Mouse (Mus musculus) intestine, embryonic 15.5 days (tissue): Measurements from ENCODE around the gene Aspn. TPM values are rescaled to one million over a fixed set of nuclear protein-coding genes. Genes with fewer than 3 reads are reported as not detected.

Experiments used
- ATAC-seq: fragments of 200-750 bp; cut with Nextera tagmentation; 2 replicates; pipeline ENCODE4 v1.8.0; 2017; ENCODE audit warnings: moderate TSS enrichment, moderate library complexity
- H3K27ac ChIP-seq: fragments of 300-500 bp; sonication (generic); 2 replicates; pipeline ENCODE4 v1.5.1; 2015; ENCODE audit warnings: mild to moderate bottlenecking, inconsistent platforms
- H3K27me3 ChIP-seq: fragments of 300-500 bp; sonication (generic); replicated peaks from 2 replicates; pipeline ENCODE4 v1.6.1; 2015; ENCODE audit warnings: inconsistent platforms
- H3K36me3 ChIP-seq: fragments of 300-500 bp; sonication (generic); 2 replicates; pipeline ENCODE4 v1.6.1; 2015; ENCODE audit warnings: inconsistent platforms
- H3K4me1 ChIP-seq: fragments of 300-500 bp; sonication (generic); replicated peaks from 2 replicates; pipeline ENCODE4 v1.6.1; 2015; ENCODE audit warnings: inconsistent platforms
- H3K4me2 ChIP-seq: fragments of 300-500 bp; sonication (generic); replicated peaks from 2 replicates; pipeline ENCODE4 v1.6.1; 2015; ENCODE audit warnings: mild to moderate bottlenecking, inconsistent platforms
- H3K4me3 ChIP-seq: fragments of 300-500 bp; sonication (generic); replicated peaks from 2 replicates; pipeline ENCODE4 v1.5.1; 2015; ENCODE audit warnings: inconsistent platforms
- H3K9ac ChIP-seq: fragments of 300-500 bp; sonication (generic); 2 replicates; pipeline ENCODE4 v1.6.1; 2015; ENCODE audit warnings: inconsistent platforms
- H3K9me3 ChIP-seq: fragments of 300-500 bp; sonication (generic); 2 replicates; pipeline ENCODE4 v1.6.1; 2016; ENCODE audit warnings: inconsistent platforms
- WGBS: fragments of 180-500 bp; shearing (Covaris S2); methylation state at CpG from one replicate; pipeline ENCODE4 v1.1.7; 2015; 5-methylcytosine and 5-hydroxymethylcytosine counted together
- polyA plus RNA-seq: library from polyadenylated mRNA; unstranded; fragments of >200 nt; fragmentation: Nextera tagmentation; extraction: Ambion mirVana; gene quantifications from 2 replicates; pipeline ENCODE4 v1.2.1, GENCODE M21; 2015

Gene Aspn
- polyA plus RNA-seq, 1 experiment from 2014 or later, result 25.5 TPM

- Histone ChIP-seq H3K4me3 (no peak overlapping the region), H3K4me2 (no peak overlapping the region), H3K9me3 (no peaks in the 10 kb centered on the region), H3K27me3 (no peaks in the 10 kb centered on the region), H3K9ac (no peak overlapping the region), H3K36me3 (no peaks in the 10 kb centered on the region), H3K4me1 (no peaks in the 10 kb centered on the region), H3K27ac (no peak overlapping the region)
- 86% methylated on average over 5 of the region's 5 CpGs for WGBS
- ATAC-seq, result no peak
Measured at GRCm38 (mm10) chr13:49554519-49554918, 10.3 kb downstream of the Aspn start.

GRCm38 (mm10) chr13:49556203-49556602 lies 12.0 kb downstream of the Aspn start:
- ATAC-seq, result no peak

GRCm38 (mm10) chr13:49556924-49557323 lies 12.7 kb downstream of the Aspn start:
- Histone ChIP-seq H3K4me1 (no peaks in the 10 kb centered on the region), H3K9me3 (no peaks in the 10 kb centered on the region), H3K4me3 (no peak overlapping the region), H3K36me3 (no peaks in the 10 kb centered on the region), H3K27me3 (no peaks in the 10 kb centered on the region), H3K4me2 (no peak overlapping the region), H3K27ac (no peak overlapping the region), H3K9ac (no peak overlapping the region)
- no peak for ATAC-seq
- 52% methylated on average over 1 of the region's 1 CpGs for WGBS

More at GRCm38 (mm10) chr13:49556203-49556602, 12.0 kb downstream of the Aspn start:
- H3K9me3 ChIP-seq, result no peaks in the 10 kb centered on the region
- 76% methylated on average over 1 of the region's 1 CpGs for WGBS
- no peak overlapping the region for H3K4me3 ChIP-seq
- no peaks in the 10 kb centered on the region for H3K27me3 ChIP-seq
- H3K27ac ChIP-seq, result no peak overlapping the region
- H3K4me1 ChIP-seq, result no peaks in the 10 kb centered on the region
- H3K9ac ChIP-seq, result no peak overlapping the region
- no peaks in the 10 kb centered on the region for H3K36me3 ChIP-seq
- H3K4me2 ChIP-seq, result no peak overlapping the region

- no peak for ATAC-seq
- 43% methylated on average over 2 of the region's 2 CpGs for WGBS
- H3K27me3 ChIP-seq, result no peaks in the 10 kb centered on the region
- no peak overlapping the region for H3K9ac ChIP-seq
- no peaks in the 10 kb centered on the region for H3K9me3 ChIP-seq
- H3K4me2 ChIP-seq, result no peak overlapping the region
- no peaks in the 10 kb centered on the region for H3K36me3 ChIP-seq
- H3K4me3 ChIP-seq, result no peak overlapping the region
- H3K27ac ChIP-seq, result no peak overlapping the region
- no peaks in the 10 kb centered on the region for H3K4me1 ChIP-seq
Measured at GRCm38 (mm10) chr13:49559185-49559584, 14.9 kb downstream of the Aspn start.

- Histone ChIP-seq H3K4me1 (no peaks in the 10 kb centered on the region), H3K4me3 (no peak overlapping the region), H3K27me3 (no peaks in the 10 kb centered on the region), H3K4me2 (no peak overlapping the region), H3K9ac (no peak overlapping the region), H3K36me3 (no peaks in the 10 kb centered on the region), H3K27ac (no peak overlapping the region), H3K9me3 (no peaks in the 10 kb centered on the region)
- no peak for ATAC-seq
- WGBS, result 60% methylated on average over 2 of the region's 2 CpGs
Measured at GRCm38 (mm10) chr13:49560886-49561285, 16.6 kb downstream of the Aspn start.

GRCm38 (mm10) chr13:49564347-49564746 lies 20.1 kb downstream of the Aspn start:
- Histone ChIP-seq H3K9me3 (no peaks in the 10 kb centered on the region), H3K4me1 (no peaks in the 10 kb centered on the region), H3K27me3 (no peaks in the 10 kb centered on the region), H3K9ac (no peak overlapping the region), H3K27ac (no peak overlapping the region), H3K4me3 (no peak overlapping the region), H3K36me3 (no peaks in the 10 kb centered on the region), H3K4me2 (no peak overlapping the region)
- 91% methylated on average over 1 of the region's 1 CpGs for WGBS
- ATAC-seq, result no peak

- Histone ChIP-seq H3K27ac (no peak overlapping the region), H3K4me2 (no peak overlapping the region), H3K4me3 (no peak overlapping the region), H3K27me3 (no peaks in the 10 kb centered on the region), H3K36me3 (no peaks in the 10 kb centered on the region), H3K9ac (no peak overlapping the region), H3K4me1 (no peaks in the 10 kb centered on the region), H3K9me3 (no peaks in the 10 kb centered on the region)
- no peak for ATAC-seq
- WGBS, result 68% methylated on average over 3 of the region's 3 CpGs
Measured at GRCm38 (mm10) chr13:49570371-49570770, 26.1 kb downstream of the Aspn start.

- no peak overlapping the region for H3K4me2 ChIP-seq
- no peak for ATAC-seq
- no peaks in the 10 kb centered on the region for H3K4me1 ChIP-seq
- H3K4me3 ChIP-seq, result no peak overlapping the region
- H3K9me3 ChIP-seq, result no peaks in the 10 kb centered on the region
- WGBS, result 68% methylated on average over 2 of the region's 2 CpGs
- no peaks in the 10 kb centered on the region for H3K27me3 ChIP-seq
- no peak overlapping the region for H3K27ac ChIP-seq
- no peak overlapping the region for H3K9ac ChIP-seq
- H3K36me3 ChIP-seq, result no peaks in the 10 kb centered on the region
Measured at GRCm38 (mm10) chr13:49571418-49571817, 27.2 kb downstream of the Aspn start.

- 39% methylated on average over 8 of the region's 8 CpGs for WGBS
- Histone ChIP-seq H3K36me3 (no peaks in the 10 kb centered on the region), H3K4me2 (0 out of 2 replicates have a peak within 1 kb of the TSS, but pooled peaks have one; percentile 4), H3K9ac (no peak within 1 kb of the TSS), H3K27me3 (no peaks in the 10 kb centered on the region), H3K4me3 (no peak within 1 kb of the TSS), H3K27ac (peak within 1 kb of the TSS; percentile 67), H3K9me3 (no peaks in the 10 kb centered on the region), H3K4me1 (no peaks in the 10 kb centered on the region)
- peak; percentile 69 for ATAC-seq
Measured at GRCm38 (mm10) chr13:49581541-49582530, 37.6 kb downstream of the Aspn start, which contains the start of gene Omd. Gene Omd, plus strand, starts transcription at chr13:49582462.

- Histone ChIP-seq H3K4me2 (no peak overlapping the region), H3K4me3 (no peak overlapping the region), H3K36me3 (no peaks in the 10 kb centered on the region), H3K9me3 (no peaks in the 10 kb centered on the region), H3K27ac (no peak overlapping the region), H3K27me3 (no peaks in the 10 kb centered on the region), H3K9ac (no peak overlapping the region), H3K4me1 (no peaks in the 10 kb centered on the region)
- ATAC-seq, result no peak
Measured at GRCm38 (mm10) chr13:49583859-49584258, 39.6 kb downstream of the Aspn start.

- 69% methylated on average over 8 of the region's 8 CpGs for WGBS
- no peak overlapping the region for H3K4me3 ChIP-seq
- no peaks in the 10 kb centered on the region for H3K36me3 ChIP-seq
- H3K9ac ChIP-seq, result no peak overlapping the region
- no peak overlapping the region for H3K4me2 ChIP-seq
- H3K9me3 ChIP-seq, result no peaks in the 10 kb centered on the region
- ATAC-seq, result no peak
- no peaks in the 10 kb centered on the region for H3K4me1 ChIP-seq
- H3K27me3 ChIP-seq, result no peaks in the 10 kb centered on the region
- no peak overlapping the region for H3K27ac ChIP-seq
Measured at GRCm38 (mm10) chr13:49584307-49585005, 40.2 kb downstream of the Aspn start.

GRCm38 (mm10) chr13:49586062-49586461 lies 41.8 kb downstream of the Aspn start:
- Histone ChIP-seq H3K36me3 (no peaks in the 10 kb centered on the region), H3K27ac (no peak overlapping the region), H3K27me3 (no peaks in the 10 kb centered on the region), H3K9ac (no peak overlapping the region), H3K9me3 (no peaks in the 10 kb centered on the region), H3K4me3 (no peak overlapping the region), H3K4me1 (no peaks in the 10 kb centered on the region), H3K4me2 (no peak overlapping the region)
- 95% methylated on average over 6 of the region's 6 CpGs for WGBS
- no peak for ATAC-seq
